8 mouse cellular contexts compared by ENCODE assay signal in the genomic region with DNA sequence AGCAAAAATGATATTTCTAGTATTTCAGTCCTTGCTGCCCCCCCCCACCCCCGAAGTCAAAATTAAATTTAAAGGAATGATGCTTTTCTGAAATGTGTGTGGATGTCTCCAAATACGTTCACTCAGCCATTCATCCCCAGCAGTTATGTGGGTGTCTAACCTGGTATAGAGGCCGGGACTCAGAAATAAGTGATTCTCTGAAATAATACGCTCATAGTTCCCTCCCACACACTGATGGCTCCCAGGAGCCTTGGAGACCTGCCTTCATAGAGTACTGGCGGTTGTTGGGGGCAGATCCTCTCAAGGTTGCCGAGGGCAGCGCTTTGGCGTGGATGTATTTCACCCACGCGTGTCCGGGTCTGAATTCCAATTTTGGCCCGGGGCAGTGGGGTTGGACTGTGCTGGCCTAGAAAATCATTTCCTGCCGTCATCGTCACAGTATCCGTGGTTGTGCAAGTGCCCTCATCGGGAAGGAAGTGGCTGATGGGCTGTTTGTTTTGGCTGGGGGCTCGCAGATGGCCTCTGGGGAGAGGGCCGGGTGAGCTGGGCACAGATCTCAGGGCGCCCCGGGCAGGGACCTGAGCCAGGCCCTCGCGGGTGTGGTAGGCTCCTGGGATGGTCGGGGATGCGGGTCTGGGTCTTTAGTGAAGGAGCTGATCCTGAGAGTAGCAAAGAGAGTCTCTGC. TPM values are rescaled to one million over a fixed set of nuclear protein-coding genes. Genes with fewer than 3 reads are reported as not detected.
DNase-seq lines count a peak whose midpoint lies in the region; ATAC-seq and TF ChIP-seq lines count a peak whose summit lies in the region.

No protein-coding gene starts in this region.

- no peaks in the 10 kb centered on the region for H3K27me3 ChIP-seq in heart, postnatal 0 days (ENCODE audit: control insufficient read depth, insufficient read depth, low read length)
- H3K27me3 ChIP-seq in liver, embryonic 12.5 days (replicated peaks) = no peaks in the 10 kb centered on the region

- peak overlapping the region; percentile 35; the same call in 1 of the 2 replicates for H3K4me2 ChIP-seq in heart, postnatal 0 days (ENCODE audit: low read depth, low read length)
- peak overlapping the region; percentile 29; the same call in 1 of the 2 replicates for H3K4me2 ChIP-seq in liver, embryonic 12.5 days

- no peaks in the 10 kb centered on the region for H3K9me3 ChIP-seq in heart, postnatal 0 days (replicated peaks; ENCODE audit: control insufficient read depth, low read length)
- no peaks in the 10 kb centered on the region for H3K9me3 ChIP-seq in liver, embryonic 12.5 days (replicated peaks)

- TF ChIP-seq CTCF in heart, postnatal 0 days (IDR thresholded peaks at IDR 0.05; ENCODE audit: low read depth) = no peak

- peak; percentile 20 to 23 for DNase-seq in left cerebral cortex, postnatal 14 days (ENCODE audit: low spot score in 2 of 2)
- DNase-seq in left cerebral cortex, postnatal 4 days = no peak
- DNase-seq in heart, postnatal 0 days (ENCODE audit: low spot score) = no peak
- no peak for DNase-seq in spleen, adult 12 weeks (ENCODE audit: low spot score)
- no peak for DNase-seq in cerebellum, postnatal 25 days
- no peak for DNase-seq in urinary bladder, postnatal 4 days (ENCODE audit: low spot score in 2 of 2)

- 68% methylated on average over 24 of the region's 24 CpGs for WGBS in heart, postnatal 0 days
- 37% methylated on average over 24 of the region's 24 CpGs for WGBS in liver, embryonic 12.5 days (ENCODE audit: insufficient replicate concordance)

- intact Hi-C loops in left cerebral cortex, postnatal 14 days (cut with DNase I) = no loop called here
- intact Hi-C loops in left cerebral cortex, postnatal 4 days (cut with DNase I) = no loop called here

- no peak overlapping the region for H3K4me3 ChIP-seq in heart, postnatal 0 days (ENCODE audit: low read depth, low read length)
- no peak overlapping the region for H3K4me3 ChIP-seq in liver, embryonic 12.5 days

- H3K4me1 ChIP-seq in heart, postnatal 0 days (ENCODE audit: control insufficient read depth, insufficient read depth) = peaks cover 33% of the 10 kb centered on the region
- peaks cover 18% of the 10 kb centered on the region for H3K4me1 ChIP-seq in liver, embryonic 12.5 days

- 0 out of 2 replicates have a peak overlapping the region, but pooled peaks have one; percentile 55 for H3K27ac ChIP-seq in heart, postnatal 0 days (ENCODE audit: low read depth)
- H3K27ac ChIP-seq in liver, embryonic 12.5 days = no peak overlapping the region

- no peak overlapping the region for H3K9ac ChIP-seq in heart, postnatal 0 days (replicated peaks; ENCODE audit: low read depth, low read length)
- no peak overlapping the region for H3K9ac ChIP-seq in liver, embryonic 12.5 days

- no peaks in the 10 kb centered on the region for H3K36me3 ChIP-seq in heart, postnatal 0 days (replicated peaks; ENCODE audit: control insufficient read depth, insufficient read depth, low read length)
- H3K36me3 ChIP-seq in liver, embryonic 12.5 days = no peaks in the 10 kb centered on the region

- TF ChIP-seq EP300 in heart, postnatal 0 days (IDR thresholded peaks at IDR 0.05; ENCODE audit: low read depth) = no peak

- ATAC-seq in common myeloid progenitor, adult 5-6 weeks (replicated peaks; ENCODE audit: low read depth, poor library complexity, severe bottlenecking) = peak; percentile 85
- ATAC-seq in heart, postnatal 0 days (ENCODE audit: insufficient read depth, low read depth) = peak; percentile 28
- ATAC-seq in liver, embryonic 12.5 days = no peak

RNA-seq across cellular contexts. Expression of gene Mrc2, which starts 19.0 kb away (rescaled TPM):
- 10 to 100 TPM in 1 of 2 experiments, 1 to 10 TPM in 1; 8.9 to 10.1 TPM for total RNA-seq in left cerebral cortex, postnatal 14 days (2021)
- total RNA-seq in left cerebral cortex, postnatal 4 days (2021) = 10 to 100 TPM; 13.4 to 13.5 TPM
- not detected in 2 replicates for total RNA-seq in common myeloid progenitor, adult 5-6 weeks (2017)
- 22.6 and 32.2 TPM in 2 replicates for total RNA-seq in heart, postnatal 0 days (2014; rRNA removed; ENCODE audit: low replicate concordance)
- polyA plus RNA-seq in heart, postnatal 0 days (2015; fragmentation: Nextera tagmentation; extraction: Ambion mirVana) = 3.0 and 3.1 TPM in 2 replicates
- 2.8 and 3.2 TPM in 2 replicates for polyA plus RNA-seq in liver, embryonic 12.5 days (2016; fragmentation: Nextera tagmentation; extraction: Ambion mirVana)

Comparison
In these comparisons a context has a peak if more than half of its experiments do, and no peak if none do; other contexts are left out.
1. DNase-seq: peak in left cerebral cortex, postnatal 14 days (2 of 2); none in left cerebral cortex, postnatal 4 days (single experiment), heart, postnatal 0 days (single experiment), spleen, adult 12 weeks (single experiment), cerebellum, postnatal 25 days (0 of 2) and urinary bladder, postnatal 4 days (0 of 2).